ENCODE assay signal across 8 mouse cellular contexts in genomic region chr11:68901351-68902046, GRCm38 (mm10). TPM values are rescaled to one million over a fixed set of nuclear protein-coding genes. Genes with fewer than 3 reads are reported as not detected.
A peak's percentile ranks its signal among the peaks of the same experiment; 100 is the strongest.
DNase-seq lines count a peak whose midpoint lies in the region; ATAC-seq lines count a peak whose summit lies in the region.

Gene Rpl26 (plus strand): TSS chr11:68901583.

- DNase-seq in MEL-GATA-1-ER (ENCODE audit: extremely low read depth, low read depth), result peak; percentile 95
- peak; percentile 99 for DNase-seq in cerebellum, adult 8-10 months
- peak; percentile 100 for DNase-seq in forelimb bud, embryonic 11.5 days (ENCODE audit: low read depth, low spot score)
- DNase-seq in layer of hippocampus, adult 9-10 months (ENCODE audit: low spot score), result peak; percentile 99
- peak; percentile 92 for DNase-seq in ovary, postnatal 10 days (ENCODE audit: low spot score)
- peak; percentile 97 to 98 for DNase-seq in thymus, postnatal 10 days (ENCODE audit: low spot score in 2 of 2)

- peak within 1 kb of the TSS; percentile 89 for H3K27ac ChIP-seq in lung, embryonic 16.5 days (ENCODE audit: low read length)

- ATAC-seq in hematopoietic stem cell, adult 5-6 weeks (replicated peaks in 1 of 2; ENCODE audit: insufficient read depth in 1 of 2, low FRiP score in 2 of 2, low TSS enrichment in 1 of 2, low read depth in 1 of 2, poor library complexity in 2 of 2, severe bottlenecking in 2 of 2), result peak; percentile 87 to 89
- ATAC-seq in lung, embryonic 16.5 days (ENCODE audit: low read depth), result peak; percentile 89

- H3K4me1 ChIP-seq in lung, embryonic 16.5 days (replicated peaks; ENCODE audit: control insufficient read depth, insufficient read depth, low read length), result peaks cover 9% of the 10 kb centered on the region

- peak within 1 kb of the TSS; percentile 97 for H3K9ac ChIP-seq in lung, embryonic 16.5 days (ENCODE audit: low read length)

- no peaks in the 10 kb centered on the region for H3K27me3 ChIP-seq in lung, embryonic 16.5 days (ENCODE audit: control insufficient read depth, insufficient read depth, low read depth, low read length)

- peak within 1 kb of the TSS; percentile 69 for H3K4me2 ChIP-seq in lung, embryonic 16.5 days (ENCODE audit: low read depth, low read length)

- H3K36me3 ChIP-seq in lung, embryonic 16.5 days (ENCODE audit: control insufficient read depth, insufficient read depth, low read length), result peaks cover 31% of the 10 kb centered on the region

- peak within 1 kb of the TSS; percentile 94 for H3K4me3 ChIP-seq in lung, embryonic 16.5 days (ENCODE audit: low read length)

- H3K9me3 ChIP-seq in lung, embryonic 16.5 days (ENCODE audit: control insufficient read depth, low read length), result no peaks in the 10 kb centered on the region

- under 1% methylated on average over 52 of the region's 52 CpGs for WGBS in lung, embryonic 16.5 days

RNA-seq across cellular contexts. Expression of gene Rpl26, which starts in this region (rescaled TPM):
- total RNA-seq in hematopoietic stem cell, adult 5-6 weeks (2017), result 6,451 and 7,582 TPM in 2 replicates
- polyA plus RNA-seq in lung, embryonic 16.5 days (2015; fragmentation: Nextera tagmentation; extraction: Ambion mirVana), result 880 and 951 TPM in 2 replicates

Comparison
In these comparisons a context has a peak if more than half of its experiments do, and no peak if none do; other contexts are left out.
1. Peak in every context shown above with its lines: DNase-seq, ATAC-seq, H3K4me3 ChIP-seq and H3K27ac ChIP-seq.